Mouse (Mus musculus): Measurements from ENCODE around the gene Trpt1. TPM values are rescaled to one million over a fixed set of nuclear protein-coding genes. Genes with fewer than 3 reads are reported as not detected.

The Trpt1 gene
- 9.5 and 11.3 TPM in 2 replicates for polyA plus RNA-seq (2016; fragmentation: Nextera tagmentation; extraction: Ambion mirVana)

- H3K9me3 ChIP-seq (replicated peaks), result no peaks in the 10 kb centered on the region
- peaks cover 58% of the 10 kb centered on the region for H3K4me1 ChIP-seq
Measured at GRCm38 (mm10) chr19:6996006-6996405, at the start of gene Trpt1, which contains the start of gene Nudt22. Gene Trpt1 (plus strand): TSS chr19:6996131. Gene Nudt22 (minus strand): TSS chr19:6996117.

DNA sequence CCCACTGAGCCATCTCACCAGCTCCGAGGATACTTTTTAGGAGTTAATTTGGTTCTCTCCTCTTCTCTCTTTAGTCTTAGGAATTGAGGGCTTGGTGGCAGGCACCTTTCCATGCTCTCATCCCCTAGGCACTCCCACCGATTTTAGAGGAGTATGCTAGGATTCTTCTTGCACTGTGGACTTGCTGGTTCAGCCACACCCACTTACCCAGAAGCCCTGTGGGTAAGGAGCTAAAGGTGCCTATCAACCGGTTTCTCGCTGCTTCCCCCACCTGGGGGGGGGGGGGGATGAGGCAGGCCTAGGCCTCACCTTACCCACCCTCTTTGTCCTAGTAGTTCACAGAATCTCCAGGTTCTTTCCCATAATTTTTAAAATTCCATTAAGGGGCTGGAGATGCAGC, 48.2 kb upstream of the Trpt1 start:
- Histone ChIP-seq H3K27me3 (ENCODE audit: low read depth, poor library complexity, severe bottlenecking) (no peaks in the 10 kb centered on the region), H3K9me3 (replicated peaks) (no peaks in the 10 kb centered on the region), H3K4me1 (peaks cover 34% of the 10 kb centered on the region), H3K36me3 (peaks cover 14% of the 10 kb centered on the region), H3K27ac (replicated peaks) (no peak overlapping the region), H3K4me3 (no peak overlapping the region)
- WGBS, result 61% methylated on average over 4 of the region's 4 CpGs
- no peak for DNase-seq (ENCODE audit: low spot score)

More at GRCm38 (mm10) chr19:6996006-6996405, at the start of gene Trpt1, which contains the start of gene Nudt22:
- H3K36me3 ChIP-seq, result peaks cover 29% of the 10 kb centered on the region
- DNase-seq (ENCODE audit: low spot score), result peak; percentile 89
- H3K4me3 ChIP-seq, result peak within 1 kb of the TSS; percentile 71
- under 1% methylated on average over 24 of the region's 24 CpGs for WGBS
- H3K27ac ChIP-seq (replicated peaks), result peak within 1 kb of the TSS; percentile 86
- no peaks in the 10 kb centered on the region for H3K27me3 ChIP-seq (ENCODE audit: low read depth, poor library complexity, severe bottlenecking)

DNA sequence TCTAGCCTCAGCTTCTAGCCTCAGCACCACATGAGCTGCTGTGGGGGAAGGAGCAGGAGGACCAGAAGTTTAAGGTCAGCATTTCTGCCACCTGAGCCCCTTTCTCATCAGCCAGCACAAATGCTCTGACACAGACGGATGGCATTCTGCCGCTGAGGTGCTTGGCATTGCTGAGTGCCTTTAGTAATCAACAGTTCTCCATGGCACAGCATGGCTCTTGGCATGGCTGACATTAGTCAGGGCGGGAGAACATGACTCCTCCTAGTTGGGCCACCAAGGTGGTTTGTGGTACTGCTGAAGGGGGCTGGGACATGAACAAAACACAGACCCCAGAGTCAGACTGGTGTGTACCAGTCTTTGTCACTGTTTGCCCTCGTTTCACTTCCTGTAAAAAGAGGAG, 47.7 kb upstream of the Trpt1 start:
- peaks cover 34% of the 10 kb centered on the region for H3K4me1 ChIP-seq
- peaks cover 14% of the 10 kb centered on the region for H3K36me3 ChIP-seq
- no peaks in the 10 kb centered on the region for H3K27me3 ChIP-seq (ENCODE audit: low read depth, poor library complexity, severe bottlenecking)
- 83% methylated on average over 4 of the region's 4 CpGs for WGBS
- H3K4me3 ChIP-seq, result no peak overlapping the region
- no peaks in the 10 kb centered on the region for H3K9me3 ChIP-seq (replicated peaks)
- DNase-seq (ENCODE audit: low spot score), result no peak
- no peak overlapping the region for H3K27ac ChIP-seq (replicated peaks)

GRCm38 (mm10) chr19:6949532-6949931, 46.4 kb upstream of the Trpt1 start:
- Histone ChIP-seq H3K9me3 (replicated peaks) (no peaks in the 10 kb centered on the region), H3K27ac (replicated peaks) (peak overlapping the region; percentile 97), H3K4me3 (peak overlapping the region; percentile 72; the same call in 1 of the 2 replicates), H3K4me1 (peaks cover 33% of the 10 kb centered on the region), H3K36me3 (peaks cover 21% of the 10 kb centered on the region), H3K27me3 (ENCODE audit: low read depth, poor library complexity, severe bottlenecking) (no peaks in the 10 kb centered on the region)
- WGBS, result 90% methylated on average over 5 of the region's 5 CpGs
- no peak for DNase-seq (ENCODE audit: low spot score)

GRCm38 (mm10) chr19:6949951-6950350, 46.0 kb upstream of the Trpt1 start:
- no peaks in the 10 kb centered on the region for H3K9me3 ChIP-seq (replicated peaks)
- peak overlapping the region; percentile 72 for H3K4me3 ChIP-seq
- peak overlapping the region; percentile 97 for H3K27ac ChIP-seq (replicated peaks)
- DNase-seq (ENCODE audit: low spot score), result no peak
- peaks cover 33% of the 10 kb centered on the region for H3K4me1 ChIP-seq
- H3K36me3 ChIP-seq, result peaks cover 22% of the 10 kb centered on the region
- 59% methylated on average over 5 of the region's 5 CpGs for WGBS
- H3K27me3 ChIP-seq (ENCODE audit: low read depth, poor library complexity, severe bottlenecking), result no peaks in the 10 kb centered on the region

DNA sequence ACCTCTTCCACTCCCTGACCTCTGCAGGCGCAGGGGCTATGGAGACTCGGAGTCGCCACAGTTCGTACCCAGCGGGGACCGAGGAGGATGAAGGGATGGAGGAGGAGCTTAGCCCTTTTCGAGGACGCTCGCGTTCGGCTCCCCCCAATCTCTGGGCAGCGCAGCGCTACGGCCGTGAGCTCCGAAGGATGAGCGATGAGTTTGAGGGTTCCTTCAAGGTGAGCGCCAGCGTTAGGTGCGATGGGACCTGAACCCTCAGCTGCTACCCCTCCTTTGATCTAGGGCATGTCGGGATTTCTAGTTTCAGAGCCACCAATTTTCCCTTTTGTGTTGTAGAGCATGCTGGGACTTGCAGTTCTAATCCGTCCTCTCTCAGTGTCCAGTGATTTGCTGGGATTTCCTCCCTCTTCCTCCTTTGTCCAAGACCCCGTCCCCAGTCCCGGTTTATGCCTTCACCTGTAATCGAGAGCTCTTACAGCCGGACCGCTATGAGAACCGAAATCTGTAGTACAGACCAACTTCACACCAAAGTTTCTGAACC, 45.2 kb upstream of the Trpt1 start:
- WGBS, result under 1% methylated on average over 28 of the region's 28 CpGs
- Histone ChIP-seq H3K27ac (replicated peaks) (peak overlapping the region; percentile 97), H3K27me3 (ENCODE audit: low read depth, poor library complexity, severe bottlenecking) (no peaks in the 10 kb centered on the region), H3K4me3 (peak overlapping the region; percentile 72), H3K9me3 (replicated peaks) (no peaks in the 10 kb centered on the region), H3K36me3 (peaks cover 23% of the 10 kb centered on the region), H3K4me1 (peaks cover 33% of the 10 kb centered on the region)
- DNase-seq (ENCODE audit: low spot score), result peak; percentile 77

- WGBS, result under 1% methylated on average over 35 of the region's 35 CpGs
- Histone ChIP-seq H3K27ac (replicated peaks) (peak overlapping the region; percentile 97), H3K4me1 (peaks cover 33% of the 10 kb centered on the region), H3K27me3 (ENCODE audit: low read depth, poor library complexity, severe bottlenecking) (no peaks in the 10 kb centered on the region), H3K36me3 (peaks cover 25% of the 10 kb centered on the region), H3K4me3 (peak overlapping the region; percentile 72), H3K9me3 (replicated peaks) (no peaks in the 10 kb centered on the region)
- peak; percentile 94 for DNase-seq (ENCODE audit: low spot score)
Measured at GRCm38 (mm10) chr19:6951381-6951968, 44.5 kb upstream of the Trpt1 start.

DNA sequence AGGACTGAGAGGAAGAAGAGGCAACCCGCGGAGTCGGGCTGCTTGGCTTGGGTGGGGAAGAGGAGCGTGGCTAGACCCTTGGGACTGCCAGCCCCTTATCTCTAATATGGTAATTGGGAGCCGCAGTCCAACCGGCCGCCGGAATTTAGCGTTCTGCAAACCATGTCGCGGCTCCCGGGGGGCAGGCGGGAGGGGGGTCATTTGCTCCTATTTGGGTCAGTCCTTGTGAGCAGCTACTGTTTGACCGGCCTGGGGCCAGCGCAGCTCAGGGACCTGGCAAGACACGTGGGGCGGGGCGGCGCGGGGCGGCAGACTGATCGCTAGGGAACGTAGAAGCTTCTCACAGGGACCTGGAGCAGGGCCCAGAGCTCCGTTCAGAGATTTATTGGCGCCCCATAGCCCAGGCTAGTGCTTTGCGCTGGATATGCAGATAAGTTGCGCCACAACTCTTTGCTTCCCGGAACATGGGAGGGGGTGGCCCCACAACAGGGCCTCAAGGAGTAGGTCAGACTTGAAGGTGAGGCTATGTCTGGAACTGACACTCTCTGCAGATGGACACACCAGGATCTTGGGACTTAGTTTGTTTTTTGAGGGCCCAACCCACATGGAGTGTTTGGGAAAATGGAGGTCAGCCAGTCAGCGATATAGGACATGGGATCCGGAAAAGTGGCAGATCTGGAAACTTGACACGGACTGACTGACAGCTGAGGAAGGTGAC, 43.8 kb upstream of the Trpt1 start:
- peak; percentile 69 for DNase-seq (ENCODE audit: low spot score)
- Histone ChIP-seq H3K27ac (replicated peaks) (peak overlapping the region; percentile 97), H3K27me3 (ENCODE audit: low read depth, poor library complexity, severe bottlenecking) (no peaks in the 10 kb centered on the region), H3K36me3 (peaks cover 31% of the 10 kb centered on the region), H3K4me1 (peaks cover 33% of the 10 kb centered on the region), H3K4me3 (peak overlapping the region; percentile 72), H3K9me3 (replicated peaks) (no peaks in the 10 kb centered on the region)
- WGBS, result 4% methylated on average over 31 of the region's 31 CpGs

DNA sequence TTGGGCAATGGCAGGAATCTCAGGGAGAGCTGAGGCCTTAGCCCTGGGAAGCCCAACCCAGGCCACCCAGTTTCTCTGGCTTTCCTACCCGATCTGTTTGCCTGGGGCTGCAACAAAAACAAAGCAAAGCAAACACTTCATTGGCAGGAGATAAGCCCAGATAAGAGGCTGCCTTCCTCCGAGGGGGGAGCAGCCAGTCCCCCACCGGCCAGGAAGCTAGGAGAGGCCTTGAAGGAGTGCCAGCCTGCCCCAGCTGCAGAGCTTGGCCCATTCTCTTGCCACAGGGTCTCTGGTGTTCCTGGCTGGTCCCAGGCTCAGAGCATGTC, 43.3 kb upstream of the Trpt1 start:
- Histone ChIP-seq H3K36me3 (peaks cover 35% of the 10 kb centered on the region), H3K9me3 (replicated peaks) (no peaks in the 10 kb centered on the region), H3K4me1 (peaks cover 33% of the 10 kb centered on the region), H3K4me3 (peak overlapping the region; percentile 72), H3K27ac (replicated peaks) (peak overlapping the region; percentile 97), H3K27me3 (ENCODE audit: low read depth, poor library complexity, severe bottlenecking) (no peaks in the 10 kb centered on the region)
- WGBS, result 28% methylated on average over 3 of the region's 3 CpGs
- no peak for DNase-seq (ENCODE audit: low spot score)

DNA sequence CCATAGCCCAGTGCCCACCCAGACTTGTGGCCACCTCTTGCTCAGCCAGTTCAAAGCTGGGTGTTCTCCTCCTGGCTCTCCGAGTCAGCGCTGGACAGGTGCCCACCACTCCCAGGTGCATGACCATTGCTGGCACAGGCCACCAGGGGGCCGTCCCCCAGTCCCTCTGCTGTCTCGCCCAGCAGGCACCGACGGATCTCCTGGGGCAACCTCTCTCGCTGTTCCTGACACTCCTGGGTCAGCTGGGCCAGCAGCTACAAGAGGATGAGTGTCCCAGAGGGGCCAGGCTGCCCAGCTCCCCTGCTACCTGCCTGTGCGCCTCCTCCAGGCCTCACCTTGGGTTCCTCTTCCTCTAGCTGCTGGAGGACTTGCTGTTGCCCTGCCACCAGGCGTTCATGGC, 41.9 kb upstream of the Trpt1 start:
- WGBS, result 62% methylated on average over 9 of the region's 9 CpGs
- no peaks in the 10 kb centered on the region for H3K9me3 ChIP-seq (replicated peaks)
- H3K27me3 ChIP-seq (ENCODE audit: low read depth, poor library complexity, severe bottlenecking), result no peaks in the 10 kb centered on the region
- H3K36me3 ChIP-seq, result peaks cover 49% of the 10 kb centered on the region
- no peak overlapping the region for H3K27ac ChIP-seq (replicated peaks)
- no peak for DNase-seq (ENCODE audit: low spot score)
- H3K4me3 ChIP-seq, result no peak overlapping the region
- H3K4me1 ChIP-seq, result peaks cover 33% of the 10 kb centered on the region

GRCm38 (mm10) chr19:6955424-6955823, 40.5 kb upstream of the Trpt1 start:
- no peaks in the 10 kb centered on the region for H3K27me3 ChIP-seq (ENCODE audit: low read depth, poor library complexity, severe bottlenecking)
- WGBS, result 85% methylated on average over 7 of the region's 7 CpGs
- no peak overlapping the region for H3K4me3 ChIP-seq
- peaks cover 62% of the 10 kb centered on the region for H3K36me3 ChIP-seq
- DNase-seq (ENCODE audit: low spot score), result no peak
- peaks cover 20% of the 10 kb centered on the region for H3K4me1 ChIP-seq
- no peaks in the 10 kb centered on the region for H3K9me3 ChIP-seq (replicated peaks)
- H3K27ac ChIP-seq (replicated peaks), result 0 out of 2 replicates have a peak overlapping the region, but pooled peaks have one; percentile 4

DNA sequence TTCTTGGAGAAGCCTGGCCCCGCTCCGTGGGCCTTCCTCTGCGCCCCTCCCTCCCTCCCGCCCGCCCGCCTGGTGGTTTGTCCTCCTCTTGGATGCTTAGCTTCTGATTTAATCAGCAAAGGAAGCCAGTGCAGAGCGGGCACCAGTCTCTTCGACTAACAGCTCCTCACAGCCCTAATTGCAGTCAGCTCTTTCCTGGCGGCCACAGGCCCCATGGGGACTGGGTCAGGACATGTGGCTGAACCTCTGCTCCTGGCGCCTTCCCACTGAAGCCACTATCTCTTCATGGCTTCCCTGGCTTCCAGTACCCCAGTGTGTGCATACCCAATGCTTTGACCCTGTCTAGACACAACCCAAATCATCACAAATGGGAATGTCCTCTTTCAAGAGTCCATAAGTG, 39.5 kb upstream of the Trpt1 start:
- Histone ChIP-seq H3K27ac (replicated peaks) (no peak overlapping the region), H3K36me3 (peaks cover 64% of the 10 kb centered on the region)
- 88% methylated on average over 10 of the region's 10 CpGs for WGBS

More for the DNA sequence above, 39.5 kb upstream of the Trpt1 start:
- DNase-seq (ENCODE audit: low spot score), result no peak
- no peak overlapping the region for H3K4me3 ChIP-seq
- no peaks in the 10 kb centered on the region for H3K27me3 ChIP-seq (ENCODE audit: low read depth, poor library complexity, severe bottlenecking)
- H3K4me1 ChIP-seq, result peaks cover 19% of the 10 kb centered on the region
- H3K9me3 ChIP-seq (replicated peaks), result no peaks in the 10 kb centered on the region

Data from midbrain, embryonic 10.5 days (tissue).